Mouse (Mus musculus): ENCODE data around the gene Arsa. TPM values are rescaled to one million over a fixed set of nuclear protein-coding genes. Genes with fewer than 3 reads are reported as not detected.

Arsa gene
- polyA plus RNA-seq, 1 experiment from 2014 or later: 9.4 TPM

DNA sequence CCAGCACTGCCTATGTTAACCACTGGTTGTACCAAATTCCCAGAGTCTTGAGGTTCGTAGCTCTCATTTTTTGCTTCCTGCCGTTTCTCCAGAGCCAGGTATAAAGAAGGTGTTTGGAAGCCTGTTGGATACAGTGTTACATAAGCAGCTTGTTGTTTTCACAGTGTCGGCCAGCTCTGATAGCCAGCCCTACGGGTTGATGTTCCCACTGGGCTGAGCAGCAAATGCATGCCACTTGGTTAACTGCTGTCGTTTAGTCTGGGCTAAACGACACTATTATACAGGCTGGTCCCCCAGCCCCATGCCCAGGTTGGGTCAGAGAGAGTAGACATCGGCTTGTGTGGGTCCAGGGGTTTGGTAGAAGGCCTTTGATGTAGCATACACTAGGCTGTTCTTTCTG lies 44.7 kb upstream of the Arsa start:
- Histone ChIP-seq H3K4me2 (no peak overlapping the region), H3K9ac (ENCODE audit: low read length) (no peak overlapping the region), H3K4me1 (ENCODE audit: control insufficient read depth, insufficient read depth, low read length) (peaks cover 6% of the 10 kb centered on the region), H3K27ac (ENCODE audit: low read depth, low read length) (no peak overlapping the region), H3K27me3 (ENCODE audit: control insufficient read depth, insufficient read depth, low read length) (peaks cover 25% of the 10 kb centered on the region), H3K36me3 (ENCODE audit: control insufficient read depth, insufficient read depth, low read length) (no peaks in the 10 kb centered on the region), H3K9me3 (ENCODE audit: control insufficient read depth, low read length) (no peaks in the 10 kb centered on the region), H3K4me3 (ENCODE audit: low read depth, low read length) (no peak overlapping the region)
- no peak for ATAC-seq (ENCODE audit: low FRiP score)
- WGBS: 84% methylated on average over 7 of the region's 7 CpGs
- DNase-seq (ENCODE audit: low spot score, missing footprints): peak; percentile 21

GRCm38 (mm10) chr15:89512679-89513078 lies 35.5 kb upstream of the Arsa start:
- H3K9ac ChIP-seq (ENCODE audit: low read length): no peak overlapping the region
- H3K27ac ChIP-seq (ENCODE audit: low read depth, low read length): no peak overlapping the region
- H3K4me1 ChIP-seq (ENCODE audit: control insufficient read depth, insufficient read depth, low read length): no peaks in the 10 kb centered on the region
- ATAC-seq (ENCODE audit: low FRiP score): no peak
- H3K4me3 ChIP-seq (ENCODE audit: low read depth, low read length): no peak overlapping the region
- H3K27me3 ChIP-seq (ENCODE audit: control insufficient read depth, insufficient read depth, low read length): no peaks in the 10 kb centered on the region
- no peak overlapping the region for H3K4me2 ChIP-seq
- WGBS: 81% methylated on average over 4 of the region's 4 CpGs
- H3K9me3 ChIP-seq (ENCODE audit: control insufficient read depth, low read length): no peaks in the 10 kb centered on the region
- no peaks in the 10 kb centered on the region for H3K36me3 ChIP-seq (ENCODE audit: control insufficient read depth, insufficient read depth, low read length)
- no peak for DNase-seq (ENCODE audit: low spot score, missing footprints)

- Histone ChIP-seq H3K9me3 (ENCODE audit: control insufficient read depth, low read length) (no peaks in the 10 kb centered on the region), H3K27ac (ENCODE audit: low read depth, low read length) (no peak overlapping the region), H3K4me1 (ENCODE audit: control insufficient read depth, insufficient read depth, low read length) (no peaks in the 10 kb centered on the region), H3K36me3 (ENCODE audit: control insufficient read depth, insufficient read depth, low read length) (no peaks in the 10 kb centered on the region), H3K27me3 (ENCODE audit: control insufficient read depth, insufficient read depth, low read length) (no peaks in the 10 kb centered on the region), H3K4me2 (no peak overlapping the region), H3K9ac (ENCODE audit: low read length) (no peak overlapping the region), H3K4me3 (ENCODE audit: low read depth, low read length) (no peak overlapping the region)
- ATAC-seq (ENCODE audit: low FRiP score) (no peak), DNase-seq (ENCODE audit: low spot score, missing footprints) (no peak)
- WGBS: 93% methylated on average over 8 of the region's 8 CpGs
Observed at GRCm38 (mm10) chr15:89507751-89508150, 30.5 kb upstream of the Arsa start.

GRCm38 (mm10) chr15:89504838-89505237 lies 27.6 kb upstream of the Arsa start:
- Histone ChIP-seq H3K4me1 (ENCODE audit: control insufficient read depth, insufficient read depth, low read length) (no peaks in the 10 kb centered on the region), H3K4me3 (ENCODE audit: low read depth, low read length) (no peak overlapping the region), H3K27ac (ENCODE audit: low read depth, low read length) (no peak overlapping the region), H3K36me3 (ENCODE audit: control insufficient read depth, insufficient read depth, low read length) (no peaks in the 10 kb centered on the region), H3K4me2 (no peak overlapping the region), H3K9ac (ENCODE audit: low read length) (no peak overlapping the region), H3K27me3 (ENCODE audit: control insufficient read depth, insufficient read depth, low read length) (peaks cover 6% of the 10 kb centered on the region), H3K9me3 (ENCODE audit: control insufficient read depth, low read length) (no peaks in the 10 kb centered on the region)
- 94% methylated on average over 9 of the region's 9 CpGs for WGBS
- no peak for ATAC-seq (ENCODE audit: low FRiP score)
- DNase-seq (ENCODE audit: low spot score, missing footprints): no peak

DNA sequence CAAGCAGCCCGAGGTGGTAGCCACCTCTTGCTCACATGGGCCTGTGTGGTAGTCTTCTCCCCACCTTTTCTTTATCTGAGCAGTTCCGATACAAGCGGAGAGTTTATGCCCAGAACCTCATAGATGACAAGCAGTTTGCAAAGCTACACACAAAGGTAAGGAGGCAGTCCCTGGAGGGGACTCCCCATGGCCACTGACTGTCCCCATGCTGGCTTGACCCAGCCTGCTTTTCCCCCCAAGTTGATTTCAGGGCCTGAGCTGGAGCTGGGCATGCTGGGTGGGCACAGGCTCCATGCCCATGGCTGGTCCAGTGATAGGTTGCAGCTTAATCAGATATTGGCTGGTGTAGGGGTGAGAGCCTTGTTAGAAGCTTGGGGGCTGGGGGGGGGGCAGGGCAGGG lies 24.1 kb upstream of the Arsa start:
- Histone ChIP-seq H3K4me3 (ENCODE audit: low read depth, low read length) (no peak overlapping the region), H3K9me3 (ENCODE audit: control insufficient read depth, low read length) (no peaks in the 10 kb centered on the region), H3K9ac (ENCODE audit: low read length) (no peak overlapping the region), H3K27me3 (ENCODE audit: control insufficient read depth, insufficient read depth, low read length) (peaks cover 19% of the 10 kb centered on the region), H3K4me2 (no peak overlapping the region), H3K4me1 (ENCODE audit: control insufficient read depth, insufficient read depth, low read length) (peaks cover 13% of the 10 kb centered on the region), H3K36me3 (ENCODE audit: control insufficient read depth, insufficient read depth, low read length) (no peaks in the 10 kb centered on the region), H3K27ac (ENCODE audit: low read depth, low read length) (no peak overlapping the region)
- no peak for DNase-seq (ENCODE audit: low spot score, missing footprints)
- WGBS: 88% methylated on average over 3 of the region's 3 CpGs
- ATAC-seq (ENCODE audit: low FRiP score): no peak

DNA sequence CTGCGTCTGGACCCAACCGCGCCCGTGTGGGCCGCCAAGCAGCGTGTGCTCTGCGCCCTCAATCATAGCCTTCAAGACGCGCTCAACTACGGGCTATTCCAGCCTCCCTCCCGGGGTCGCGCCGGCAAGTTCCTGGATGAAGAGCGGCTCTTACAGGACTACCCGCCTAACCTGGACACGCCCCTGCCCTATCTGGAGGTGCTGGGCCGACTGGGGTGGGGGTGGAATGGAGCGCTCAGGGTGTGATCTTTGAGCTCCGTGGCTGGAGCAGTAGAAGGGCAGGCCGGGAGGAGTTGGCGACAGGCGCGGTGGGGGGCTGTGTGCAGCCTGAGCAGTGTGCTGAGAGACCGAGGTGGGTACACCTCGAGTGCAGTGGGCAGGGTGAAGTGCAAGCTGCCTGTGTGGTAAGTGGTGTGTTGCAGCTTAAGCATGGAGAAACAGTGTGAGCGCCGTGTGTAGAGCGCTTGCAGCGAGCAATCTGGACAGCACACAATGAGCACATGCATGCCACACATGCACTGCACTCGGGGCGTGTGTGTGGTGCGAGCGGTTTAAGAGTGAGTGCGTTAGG lies 23.1 kb upstream of the Arsa start:
- peak; percentile 26; the same call in 1 of the 2 replicates for ATAC-seq (ENCODE audit: low FRiP score)
- peak overlapping the region; percentile 89 for H3K4me2 ChIP-seq
- peak overlapping the region; percentile 84 for H3K4me3 ChIP-seq (ENCODE audit: low read depth, low read length)
- peak overlapping the region; percentile 87 for H3K9ac ChIP-seq (ENCODE audit: low read length)
- H3K27me3 ChIP-seq (ENCODE audit: control insufficient read depth, insufficient read depth, low read length): peaks cover 19% of the 10 kb centered on the region
- H3K27ac ChIP-seq (ENCODE audit: low read depth, low read length): no peak overlapping the region
- WGBS: 2% methylated on average over 35 of the region's 35 CpGs
- no peaks in the 10 kb centered on the region for H3K36me3 ChIP-seq (ENCODE audit: control insufficient read depth, insufficient read depth, low read length)
- peaks cover 17% of the 10 kb centered on the region for H3K4me1 ChIP-seq (ENCODE audit: control insufficient read depth, insufficient read depth, low read length)
- DNase-seq (ENCODE audit: low spot score, missing footprints): peak; percentile 98
- no peaks in the 10 kb centered on the region for H3K9me3 ChIP-seq (ENCODE audit: control insufficient read depth, low read length)

GRCm38 (mm10) chr15:89499784-89500220 lies 22.6 kb upstream of the Arsa start:
- Histone ChIP-seq H3K4me2 (peak overlapping the region; percentile 89), H3K9ac (ENCODE audit: low read length) (peak overlapping the region; percentile 87), H3K4me3 (ENCODE audit: low read depth, low read length) (peak overlapping the region; percentile 84), H3K27ac (ENCODE audit: low read depth, low read length) (peak overlapping the region; percentile 51; the same call in 1 of the 2 replicates), H3K36me3 (ENCODE audit: control insufficient read depth, insufficient read depth, low read length) (no peaks in the 10 kb centered on the region), H3K4me1 (ENCODE audit: control insufficient read depth, insufficient read depth, low read length) (peaks cover 17% of the 10 kb centered on the region), H3K27me3 (ENCODE audit: control insufficient read depth, insufficient read depth, low read length) (peaks cover 19% of the 10 kb centered on the region), H3K9me3 (ENCODE audit: control insufficient read depth, low read length) (no peaks in the 10 kb centered on the region)
- ATAC-seq (ENCODE audit: low FRiP score) (peak; percentile 82), DNase-seq (ENCODE audit: low spot score, missing footprints) (no peak)
- WGBS: 2% methylated on average over 37 of the region's 60 CpGs

DNA sequence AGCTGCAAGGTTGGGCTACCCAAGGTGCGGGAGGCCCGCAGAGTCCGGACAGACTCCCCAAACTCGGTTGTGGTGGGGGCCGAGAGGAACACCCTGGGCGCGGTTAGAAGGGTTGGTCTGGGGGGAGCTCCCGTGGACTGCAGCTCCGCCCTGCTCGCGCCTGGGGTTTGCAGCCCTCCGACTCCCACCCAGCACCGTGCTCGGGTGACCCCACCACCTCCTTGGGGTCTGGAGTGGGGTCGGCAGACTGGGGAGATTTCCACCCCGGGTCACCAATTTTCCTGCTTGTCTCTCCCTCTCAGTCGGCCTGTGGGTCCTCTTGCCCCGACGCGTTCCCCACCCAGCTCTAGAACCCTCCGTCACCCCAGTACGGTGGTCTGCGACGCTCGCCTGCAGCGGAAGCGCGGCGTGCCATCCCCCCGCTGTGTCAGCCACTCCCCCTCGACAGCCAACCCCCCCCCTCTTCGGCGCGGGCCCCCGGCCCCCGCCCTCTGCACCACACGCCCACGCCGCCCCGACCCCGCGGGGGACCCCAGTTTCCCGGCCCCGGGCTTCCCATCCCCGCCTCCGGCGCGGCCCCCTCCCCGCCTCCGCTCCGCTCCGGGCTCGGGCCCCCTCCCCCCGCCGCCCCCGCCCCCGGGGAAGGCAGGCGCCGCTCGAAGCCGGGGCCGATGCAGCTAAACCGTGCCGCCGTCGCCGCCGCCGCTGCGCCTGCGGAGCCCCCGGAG lies 21.9 kb upstream of the Arsa start, which contains the start of gene Shank3:
Shank3 (plus strand) TSS at position 663 of the 728 bp plus-strand sequence.
- peak within 1 kb of the TSS; percentile 89 for H3K4me2 ChIP-seq
- under 1% methylated on average over 51 of the region's 72 CpGs for WGBS
- peaks cover 19% of the 10 kb centered on the region for H3K27me3 ChIP-seq (ENCODE audit: control insufficient read depth, insufficient read depth, low read length)
- ATAC-seq (ENCODE audit: low FRiP score): peak; percentile 63
- no peaks in the 10 kb centered on the region for H3K9me3 ChIP-seq (ENCODE audit: control insufficient read depth, low read length)
- H3K9ac ChIP-seq (ENCODE audit: low read length): peak within 1 kb of the TSS; percentile 87
- H3K4me3 ChIP-seq (ENCODE audit: low read depth, low read length): peak within 1 kb of the TSS; percentile 84
- peaks cover 17% of the 10 kb centered on the region for H3K4me1 ChIP-seq (ENCODE audit: control insufficient read depth, insufficient read depth, low read length)
- no peaks in the 10 kb centered on the region for H3K36me3 ChIP-seq (ENCODE audit: control insufficient read depth, insufficient read depth, low read length)
- peak within 1 kb of the TSS; percentile 51; the same call in 1 of the 2 replicates for H3K27ac ChIP-seq (ENCODE audit: low read depth, low read length)
- DNase-seq (ENCODE audit: low spot score, missing footprints): peak; percentile 96
